Mouse (Mus musculus) right cerebral cortex, postnatal 10 days (tissue): ENCODE results near the gene Mfap1a.
"Not testable (repeated sequence)": the region's sequence is repeated elsewhere in the genome, so short reads cannot be mapped to it uniquely, and the experiment has no call there.

Experiments used
- DNase-seq, 2 experiments: peaks; one replicate each; pipeline ENCODE4 v3.0.0; 2021; ENCODE audit warnings: low spot score in 2 of 2

Gene Mfap1a

DNA sequence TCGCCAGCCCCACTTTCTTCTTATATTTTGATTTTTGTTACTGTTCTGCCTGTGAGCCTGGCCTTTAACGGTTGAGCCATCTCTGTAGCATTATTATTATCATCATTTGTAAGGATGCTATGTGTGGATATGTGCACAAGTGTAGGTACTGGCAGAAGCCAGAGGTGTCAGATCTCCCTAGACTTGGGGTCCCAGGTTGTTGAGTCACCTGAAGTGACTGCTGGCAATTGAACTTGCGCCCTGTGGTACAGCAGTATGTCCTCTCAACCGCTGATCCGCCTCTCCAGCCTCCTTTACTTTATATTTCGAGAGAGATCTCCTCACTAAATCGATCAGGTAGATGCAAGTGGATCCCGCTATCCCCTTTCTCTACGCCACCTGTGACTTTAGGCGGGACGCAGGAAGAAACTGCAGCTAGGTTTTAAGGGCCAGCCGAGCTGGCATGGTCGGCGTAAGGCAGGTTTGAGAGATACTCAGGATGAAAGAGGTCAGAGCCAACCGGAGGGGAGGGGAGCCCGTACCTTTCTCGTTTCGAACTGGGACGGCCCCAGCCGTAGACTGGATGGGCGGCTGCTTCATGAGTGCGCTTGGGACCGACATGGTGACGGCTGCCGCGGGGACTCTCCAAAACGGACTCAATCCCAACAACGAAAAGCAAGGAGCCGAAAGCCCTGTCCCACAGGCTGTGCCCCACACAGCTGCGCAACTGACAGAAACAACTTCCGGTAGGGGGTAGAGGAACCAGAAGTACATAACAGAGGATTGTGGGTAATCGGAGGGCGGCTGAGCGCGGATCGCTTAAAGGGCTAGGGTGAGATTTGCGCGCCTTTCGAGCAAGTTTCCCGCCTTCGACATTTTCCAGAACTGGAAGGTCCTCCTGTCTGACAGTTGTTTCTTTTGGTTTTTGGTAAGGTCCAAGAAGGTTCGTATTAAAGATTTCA is at the start of gene Mfap1a, which contains the start of gene Wdr76:
Gene Mfap1a (minus strand): TSS at position 724 of the 941 bp plus-strand sequence.
Gene Wdr76 (plus strand): TSS at position 782 of the 941 bp plus-strand sequence.
- DNase-seq: peak; percentile 89 to 90

DNA sequence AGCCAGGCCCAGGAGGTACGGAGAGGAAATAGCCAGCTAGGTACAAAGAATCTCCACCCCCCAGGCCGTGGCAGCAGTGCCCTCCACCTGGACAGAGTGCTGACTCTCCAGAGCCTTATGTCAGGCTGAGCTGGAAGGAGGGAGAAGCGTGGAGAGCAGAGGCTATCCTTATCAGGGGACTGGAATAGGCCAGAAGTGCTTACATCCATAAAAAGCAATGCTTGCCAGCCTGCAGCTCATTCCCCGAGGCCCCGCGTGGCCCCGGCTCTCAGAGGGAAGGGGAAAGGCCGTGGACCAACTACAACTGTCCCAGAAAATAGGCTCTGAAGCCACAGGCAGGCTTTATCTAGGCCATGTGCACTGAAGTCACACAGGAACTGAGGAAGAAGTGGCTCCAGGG is 44.8 kb upstream of the Mfap1a start:
- DNase-seq: no peak

DNA sequence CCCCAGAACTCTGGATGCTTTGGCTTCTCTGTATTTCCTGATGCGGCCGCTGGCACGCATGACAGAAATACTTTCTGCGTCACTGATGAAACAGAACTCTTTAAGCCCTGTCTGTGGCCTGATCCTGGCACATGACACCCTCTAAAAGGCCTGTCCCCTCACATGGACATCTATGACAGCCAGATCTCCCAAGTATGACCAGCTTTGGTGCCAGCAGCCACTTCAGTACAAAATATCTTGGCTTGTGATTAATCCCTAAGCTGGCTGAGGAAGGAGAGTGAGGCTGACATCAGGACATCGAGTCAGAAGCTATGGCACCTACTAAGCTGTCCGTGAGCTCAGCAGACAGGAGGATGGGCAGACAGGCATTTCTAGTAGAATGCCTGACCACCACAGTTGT is 43.2 kb upstream of the Mfap1a start:
- DNase-seq: no peak

DNA sequence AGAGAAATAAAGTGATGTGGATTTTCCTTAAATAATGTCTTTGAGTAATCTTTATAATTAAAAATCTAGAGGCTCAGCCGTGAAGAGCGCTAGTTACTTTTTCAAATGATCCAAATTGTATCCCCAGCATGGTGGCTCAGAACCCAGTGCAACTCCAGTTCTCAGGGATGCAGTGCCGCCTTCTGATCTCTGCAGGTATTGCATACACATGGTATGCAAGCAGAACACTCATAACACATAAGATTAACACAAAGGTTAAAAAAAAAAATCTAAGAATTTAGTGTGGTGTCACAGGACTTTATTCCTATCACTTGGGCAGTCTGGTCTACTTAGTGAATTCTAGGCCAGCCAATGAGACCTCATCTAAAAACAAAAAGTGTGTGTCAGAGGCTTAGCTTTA is 38.4 kb upstream of the Mfap1a start:
- DNase-seq: no peak

DNA sequence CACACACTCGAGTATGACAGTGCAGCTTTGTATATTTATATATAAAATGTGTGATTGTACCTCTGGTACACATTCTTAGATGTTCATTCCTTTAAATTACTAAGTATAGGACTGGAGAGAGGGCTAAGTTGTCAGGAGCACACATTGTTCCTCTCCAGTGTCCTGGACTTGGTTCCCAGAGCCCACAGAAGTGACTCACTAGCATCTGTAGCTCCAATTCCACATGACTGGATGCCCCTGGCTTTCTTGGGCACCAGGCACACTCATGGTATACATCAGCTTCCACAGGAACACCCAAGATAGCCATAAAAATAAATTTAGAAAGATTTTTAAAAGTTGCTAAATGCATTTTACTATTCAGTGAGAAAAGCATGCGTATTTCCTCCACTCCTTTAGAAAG is 18.6 kb upstream of the Mfap1a start:
- DNase-seq: no peak

DNA sequence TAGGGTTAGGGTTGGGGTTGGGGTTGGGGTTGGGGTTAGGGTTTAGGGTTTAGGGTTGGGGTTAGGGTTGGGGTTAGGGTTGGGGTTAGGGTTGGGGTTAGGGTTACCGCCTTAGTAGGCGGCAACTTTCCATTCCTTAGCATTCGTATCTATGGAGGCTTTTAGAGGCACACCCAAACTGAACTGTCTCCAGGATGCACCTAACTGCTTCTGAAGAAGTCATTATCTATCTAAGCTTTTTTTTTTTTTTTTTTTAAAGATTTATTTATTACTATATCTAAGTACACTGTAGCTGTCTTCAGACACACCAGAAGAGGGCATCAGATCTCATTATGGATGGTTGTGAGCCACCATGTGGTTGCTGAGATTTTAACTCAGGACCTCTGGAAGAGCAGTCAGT is 16.4 kb upstream of the Mfap1a start:
- DNase-seq: not testable (repeated sequence)

DNA sequence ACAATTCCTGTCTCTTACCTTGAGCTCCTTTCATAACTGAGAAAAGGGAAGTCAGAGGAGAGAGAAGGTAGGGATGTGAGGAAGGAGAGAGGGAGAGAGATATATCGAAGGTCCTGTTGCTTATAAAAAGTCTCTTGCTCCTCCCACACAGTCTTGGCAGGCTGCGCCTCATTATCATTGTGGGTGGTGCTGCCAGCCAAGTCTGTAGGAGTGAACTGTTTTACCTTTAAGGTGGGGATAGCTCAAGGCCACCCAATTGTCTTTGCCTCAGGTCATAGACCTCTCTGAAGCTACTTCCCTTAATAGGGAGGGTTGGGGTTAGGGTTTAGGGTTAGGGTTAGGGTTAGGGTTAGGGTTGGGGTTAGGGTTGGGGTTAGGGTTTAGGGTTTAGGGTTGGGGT is 15.5 kb upstream of the Mfap1a start:
- peak in 1 of 2 experiments; percentile 43 for DNase-seq

DNA sequence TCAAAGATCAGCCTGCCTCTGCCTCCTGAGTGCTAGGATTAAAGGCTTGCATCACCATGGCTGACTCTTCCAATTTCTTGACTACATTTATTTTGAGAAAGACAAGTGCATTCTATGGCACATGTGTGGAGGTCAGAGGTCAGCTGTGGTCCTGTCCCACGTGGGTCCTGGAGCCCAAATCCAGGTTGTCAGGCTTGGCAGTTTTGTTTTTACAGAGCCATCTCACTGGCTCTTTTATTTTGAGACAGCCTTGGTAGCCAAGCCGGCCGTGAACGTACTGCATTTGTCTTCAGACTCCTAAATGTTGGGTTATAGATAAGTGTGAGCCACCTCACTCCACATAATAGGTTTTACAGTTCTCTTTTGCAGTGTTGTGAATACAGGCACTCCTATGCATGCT is 12.2 kb upstream of the Mfap1a start:
- DNase-seq: not testable (repeated sequence)

DNA sequence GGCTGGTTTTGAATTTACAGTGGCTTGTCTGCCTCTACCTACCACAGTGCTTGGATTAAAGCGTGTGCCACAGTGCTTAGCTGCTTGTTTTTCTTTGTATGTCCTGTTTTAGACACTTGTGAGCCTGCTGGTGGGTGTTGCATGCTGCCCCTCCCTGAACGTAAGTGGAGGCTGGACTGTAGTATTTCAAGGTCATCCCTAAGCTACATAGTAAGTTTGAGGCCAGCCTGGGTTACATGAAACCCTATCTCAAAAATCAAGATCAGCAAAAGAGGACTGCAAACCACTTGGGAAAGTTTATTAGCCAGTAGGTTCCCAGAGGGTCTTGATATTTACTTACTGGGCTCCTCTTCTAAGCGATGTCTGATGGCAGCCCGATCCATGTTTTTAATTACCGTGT is 11.6 kb upstream of the Mfap1a start:
- DNase-seq: no peak

DNA sequence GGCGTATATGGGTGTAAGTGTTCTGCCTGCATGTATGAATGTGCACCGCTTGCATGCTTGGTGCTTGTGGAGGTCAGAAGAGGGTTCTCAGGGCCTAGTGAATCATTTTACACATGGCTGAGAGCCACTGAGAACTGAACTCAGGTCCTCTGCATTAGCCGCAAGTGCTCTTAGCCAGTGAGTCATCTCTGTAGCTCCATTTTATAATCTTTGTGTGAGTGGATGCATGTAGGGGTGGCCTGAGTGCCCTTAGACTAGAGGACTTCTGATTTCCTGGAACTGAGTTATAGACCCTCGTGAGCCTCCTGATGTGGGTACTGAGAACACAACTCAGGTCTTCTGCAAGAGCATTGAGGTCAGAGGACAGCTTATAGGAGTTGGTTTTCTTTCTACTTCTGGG is 7.7 kb upstream of the Mfap1a start:
- DNase-seq: no peak

DNA sequence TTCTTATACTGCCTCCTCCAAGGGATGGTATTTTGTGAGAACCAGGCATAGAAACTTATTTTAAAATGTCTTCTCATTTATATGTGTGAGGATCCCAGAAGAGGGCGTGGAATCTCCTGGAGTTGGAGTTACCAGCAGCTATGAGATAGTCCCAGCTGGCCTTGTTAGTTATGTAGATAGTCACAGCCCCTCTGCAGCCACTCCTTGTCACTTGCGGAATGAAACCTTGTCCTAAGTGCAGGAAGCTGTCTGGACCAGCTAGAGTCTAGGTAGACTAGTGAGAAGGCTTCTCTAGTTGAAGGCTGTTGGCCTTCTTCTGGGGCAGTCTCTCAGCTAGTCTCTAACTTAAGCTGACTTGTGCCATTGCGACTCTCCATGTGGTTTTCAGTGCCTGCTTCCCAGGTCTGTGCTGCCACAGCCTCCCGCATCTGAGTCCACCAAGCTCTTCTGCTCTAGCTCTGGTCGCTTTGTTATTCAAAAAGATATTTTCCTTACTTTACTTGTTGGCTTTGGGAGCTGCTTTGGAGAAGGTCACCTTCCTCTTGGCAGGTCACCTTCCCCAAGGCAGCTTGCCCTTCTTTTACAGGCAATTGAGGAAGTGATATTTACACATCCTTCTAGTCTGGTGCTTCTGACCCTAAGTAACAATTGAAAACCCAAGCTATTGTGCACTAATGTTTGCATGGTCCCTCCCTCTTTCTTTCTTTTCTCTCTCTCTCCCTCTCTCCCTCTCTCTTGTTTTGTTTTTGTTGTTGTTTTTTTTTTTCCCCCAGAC is 6.7 kb upstream of the Mfap1a start:
- DNase-seq: not testable (repeated sequence)

DNA sequence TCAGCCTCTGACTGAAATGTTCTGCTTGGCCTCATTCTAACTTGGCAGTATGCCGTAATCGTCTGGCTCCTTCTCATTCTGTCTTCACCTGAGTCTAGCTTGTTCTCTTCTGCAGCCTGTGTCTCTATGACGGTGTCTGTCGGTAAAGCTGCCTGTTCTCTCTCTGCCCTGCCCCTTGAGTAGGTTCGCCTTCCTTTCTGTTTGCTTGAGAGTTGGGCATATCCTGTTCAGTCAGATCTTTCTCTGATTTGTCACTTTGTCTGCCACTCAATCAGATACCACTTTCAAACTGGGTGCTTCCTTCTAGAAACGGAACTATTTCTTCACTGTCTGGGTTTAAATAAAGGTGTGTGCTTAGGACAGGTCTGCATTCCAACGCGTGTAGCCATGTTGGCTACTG is 4.9 kb upstream of the Mfap1a start:
- DNase-seq: no peak

DNA sequence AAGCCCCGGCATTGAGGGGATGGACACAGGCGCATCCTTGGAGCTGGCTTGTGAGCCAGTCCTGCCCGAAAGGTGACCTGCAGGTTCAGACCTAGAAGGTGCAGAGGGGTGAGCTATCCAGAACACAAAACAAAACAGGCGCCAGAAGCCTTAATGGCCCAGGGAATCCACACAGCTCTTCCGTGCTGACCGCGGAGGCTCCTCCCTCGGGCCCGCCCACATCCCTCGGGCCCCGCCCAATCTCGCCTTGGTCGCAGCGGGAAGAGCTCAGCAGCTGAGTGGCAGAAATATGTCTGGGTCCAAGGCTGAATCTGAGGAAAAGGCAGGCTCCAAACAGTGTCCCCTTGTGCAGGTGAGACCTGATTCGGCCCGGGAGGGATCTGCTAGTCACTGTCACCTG is 3.1 kb upstream of the Mfap1a start:
- peak; percentile 60 to 71 for DNase-seq

DNA sequence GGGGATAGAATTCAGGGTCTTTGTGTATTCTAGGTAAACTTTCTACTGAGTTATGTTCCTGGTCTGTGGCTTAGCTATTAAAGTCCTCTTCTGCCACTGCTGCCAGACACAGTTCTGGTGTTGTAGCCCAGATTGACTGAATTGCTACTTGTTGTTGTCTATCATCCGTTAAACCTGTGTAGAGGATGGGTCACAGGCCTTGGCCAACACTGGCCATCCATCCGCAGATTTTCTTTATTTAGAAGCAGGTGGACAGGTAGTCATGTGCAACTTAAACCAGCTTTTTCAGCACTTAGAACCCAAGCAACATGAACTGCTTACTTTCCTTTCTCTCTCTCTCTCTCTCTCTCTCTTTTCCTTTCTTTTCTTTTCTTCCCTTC is 1.5 kb upstream of the Mfap1a start:
- no peak for DNase-seq

DNA sequence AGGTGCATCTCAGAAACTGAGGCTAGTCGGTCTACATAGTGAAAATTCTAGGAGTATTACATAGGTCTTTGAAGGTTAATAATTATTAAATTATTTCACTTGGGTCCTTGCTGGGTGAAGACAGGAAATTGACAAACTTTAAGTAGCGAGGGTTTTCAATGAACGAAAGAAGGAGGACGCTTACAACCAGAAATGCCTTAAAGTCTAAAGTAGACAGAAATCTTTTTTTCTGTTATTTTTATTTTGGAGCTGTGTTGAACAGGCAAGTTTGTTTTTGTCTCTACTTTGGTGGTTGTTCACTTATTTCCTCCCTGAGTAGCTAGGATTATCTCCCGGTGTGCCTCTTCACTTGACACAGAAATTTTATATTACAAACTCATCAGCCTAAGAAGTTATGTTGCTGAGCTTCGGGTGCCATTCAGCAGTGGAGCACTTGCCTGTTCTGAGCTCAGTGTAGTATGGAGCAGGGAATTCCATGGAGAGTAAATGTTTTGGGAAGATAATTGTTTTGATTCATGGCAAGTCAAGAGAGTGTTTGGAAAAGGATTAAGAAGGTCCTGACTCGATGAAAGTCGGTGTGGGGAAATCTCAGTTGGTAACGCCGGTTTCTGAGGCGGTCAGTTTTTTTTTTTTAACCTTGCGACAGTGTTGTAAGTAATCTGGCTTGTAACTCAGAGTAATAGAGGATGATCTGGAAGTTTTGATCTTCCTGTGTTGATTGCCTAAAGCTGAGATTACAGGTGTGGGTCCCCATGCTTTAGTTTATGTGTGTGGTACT is 897 bp upstream of the Mfap1a start:
- DNase-seq: no peak

DNA sequence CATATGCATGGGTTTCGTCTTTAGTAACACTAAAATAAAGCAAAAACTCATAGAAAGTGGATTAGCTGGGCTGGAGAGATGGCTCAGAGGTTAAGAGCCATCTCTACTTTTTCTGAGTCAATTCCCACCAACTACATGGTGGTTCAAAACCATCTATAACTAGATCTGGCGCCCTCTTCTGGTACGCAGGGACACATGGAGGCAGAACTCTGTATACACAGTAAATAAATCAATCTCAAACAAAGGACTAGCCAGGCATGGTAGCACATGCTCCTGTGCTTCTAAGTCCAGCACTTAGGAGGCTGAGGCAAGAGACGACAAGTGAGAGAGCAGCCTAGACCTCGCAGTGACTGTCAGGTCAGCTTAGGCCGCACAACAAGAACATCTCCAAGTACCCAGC is 4.9 kb downstream of the Mfap1a start:
- not testable (repeated sequence) for DNase-seq

DNA sequence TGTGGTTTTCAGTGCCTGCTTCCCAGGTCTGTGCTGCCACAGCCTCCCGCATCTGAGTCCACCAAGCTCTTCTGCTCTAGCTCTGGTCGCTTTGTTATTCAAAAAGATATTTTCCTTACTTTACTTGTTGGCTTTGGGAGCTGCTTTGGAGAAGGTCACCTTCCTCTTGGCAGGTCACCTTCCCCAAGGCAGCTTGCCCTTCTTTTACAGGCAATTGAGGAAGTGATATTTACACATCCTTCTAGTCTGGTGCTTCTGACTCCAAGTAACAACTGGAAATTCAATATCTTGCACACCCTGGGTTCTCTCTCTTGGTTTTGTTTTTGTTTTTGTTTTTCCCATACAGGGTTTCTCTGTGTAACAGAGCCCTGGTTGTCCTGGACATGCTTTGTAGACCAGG is 22.1 kb downstream of the Mfap1a start:
- DNase-seq: not testable (repeated sequence)

DNA sequence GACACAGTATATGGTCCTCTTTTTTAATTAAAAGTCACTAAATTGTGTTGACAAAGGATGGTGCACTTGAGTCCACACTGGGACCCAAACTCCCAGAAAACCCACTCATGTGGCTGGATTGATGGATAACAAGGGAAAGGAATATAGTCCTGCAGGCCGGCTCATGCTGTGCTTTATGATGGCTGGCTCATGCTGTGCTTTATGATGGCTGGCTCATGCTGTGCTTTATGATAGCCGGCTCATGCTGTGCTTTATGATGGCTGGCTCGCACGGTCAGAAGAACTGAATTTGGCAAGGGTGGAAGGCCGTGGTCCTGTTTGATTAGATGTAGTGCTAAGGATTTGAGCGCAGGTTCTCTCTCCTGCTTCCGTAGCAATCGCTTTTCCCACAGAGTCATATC is 22.9 kb downstream of the Mfap1a start:
- DNase-seq: no peak

DNA sequence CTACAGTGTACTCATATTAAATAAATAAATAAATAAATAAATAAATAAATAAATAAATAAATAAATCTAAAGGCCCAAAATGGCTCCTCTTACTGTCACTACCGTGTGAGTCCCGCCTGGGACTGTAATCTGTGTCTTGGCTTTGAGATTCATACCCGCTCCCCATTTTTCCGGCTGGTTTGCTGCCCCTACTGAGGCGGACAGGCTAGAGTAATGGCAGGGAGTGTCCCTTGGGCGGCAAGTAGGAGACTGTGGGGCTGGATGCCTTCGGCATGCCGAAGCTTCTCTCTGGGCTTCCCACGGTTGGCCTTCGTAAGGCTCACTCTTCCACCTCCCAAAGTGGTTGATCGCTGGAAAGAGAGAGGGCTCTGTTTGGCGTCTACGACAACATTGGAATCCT is 25.5 kb downstream of the Mfap1a start:
- not testable (repeated sequence) for DNase-seq

DNA sequence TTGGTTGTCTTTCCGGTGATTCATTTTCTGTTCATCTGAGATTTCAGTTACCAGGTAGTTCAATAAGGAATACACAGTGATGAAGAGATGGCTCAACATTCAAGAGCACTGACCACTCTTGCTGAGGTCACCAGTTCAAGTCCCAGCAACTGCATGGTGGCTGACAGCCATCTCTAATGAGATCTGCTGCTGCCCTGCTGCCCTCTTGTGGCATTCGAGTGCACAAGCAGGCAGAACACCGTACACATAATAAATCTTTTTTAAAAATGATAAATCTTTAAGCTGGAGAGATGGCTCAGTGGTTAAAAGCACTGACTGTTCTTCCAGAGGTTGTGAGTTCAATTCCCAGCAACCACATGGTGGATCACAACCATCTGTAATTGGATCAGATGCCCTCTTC is 26.0 kb downstream of the Mfap1a start:
- DNase-seq: no peak

DNA sequence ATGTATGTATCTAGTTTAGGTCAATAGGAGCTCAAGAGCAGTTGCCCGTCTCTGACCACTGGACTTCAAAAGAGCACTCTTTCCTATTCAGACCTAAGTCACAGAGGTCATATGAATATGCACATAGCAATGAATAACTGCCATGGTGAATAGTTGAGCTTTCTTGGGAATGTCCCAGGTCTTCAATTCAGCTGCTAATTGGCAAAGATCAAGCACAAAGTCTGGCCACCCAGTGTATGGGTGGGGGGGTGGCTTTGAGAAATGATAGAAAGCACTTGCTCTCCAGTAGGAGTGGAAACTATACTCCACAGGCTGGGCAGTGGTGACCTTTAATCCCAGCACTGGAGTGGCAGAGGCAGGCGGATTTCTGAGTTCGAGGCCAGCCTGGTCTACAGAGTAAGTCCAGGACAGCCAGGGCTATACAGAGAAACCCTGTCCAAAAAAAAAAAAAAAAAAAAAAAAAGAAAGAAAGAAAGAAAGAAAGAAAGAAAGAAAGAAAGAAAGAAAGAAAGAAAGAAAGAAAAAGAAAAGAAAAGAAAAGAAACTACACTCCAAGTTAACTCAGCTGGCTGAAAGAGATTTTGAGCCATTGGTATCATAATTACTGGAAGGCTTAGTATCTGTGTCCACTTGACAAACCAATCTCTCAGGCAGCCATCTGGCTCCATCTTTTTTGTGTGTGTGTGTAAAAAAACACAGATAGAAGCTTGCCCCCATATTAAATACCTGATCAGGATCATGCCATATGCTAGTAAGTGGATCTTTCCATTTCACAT is 28.8 kb downstream of the Mfap1a start:
- no peak for DNase-seq
